Mouse (Mus musculus) megakaryocyte, embryonic 14.5 days (primary cell): ENCODE data around the gene Atp9a. TPM values are rescaled to one million over a fixed set of nuclear protein-coding genes. Genes with fewer than 3 reads are reported as not detected.

Experiments
- H3K27me3 ChIP-seq: replicated peaks from 2 replicates; pipeline ENCODE3; 2012; ENCODE audit warnings: inconsistent platforms
- H3K36me3 ChIP-seq: replicated peaks from 2 replicates; pipeline ENCODE3; 2012; ENCODE audit warnings: low read length, inconsistent platforms, mixed read lengths
- H3K4me1 ChIP-seq: 2 replicates; pipeline ENCODE4 v1.6.1; 2012; ENCODE audit warnings: inconsistent platforms
- H3K4me3 ChIP-seq: replicated peaks from 2 replicates; pipeline ENCODE3; 2012; ENCODE audit warnings: moderate library complexity, mild to moderate bottlenecking, inconsistent platforms
- H3K9me3 ChIP-seq: 2 replicates; pipeline ENCODE4 v1.6.1; 2012; ENCODE audit warnings: inconsistent platforms
- FLI1 ChIP-seq: IDR thresholded peaks from 2 replicates; pipeline ENCODE4 v1.6.1; 2012; ENCODE audit warnings: low read length, inconsistent platforms, mixed read lengths
- GATA1 ChIP-seq: IDR thresholded peaks from 3 replicates; pipeline ENCODE4 v1.6.1; 2012; ENCODE audit warnings: mixed read lengths, low read length, inconsistent platforms, borderline replicate concordance
- polyA plus RNA-seq: library from polyadenylated mRNA; stranded (reverse); fragments of >175 nt; gene quantifications from 2 replicates; pipeline ENCODE4 v1.2.3, GENCODE M21; 2012; ENCODE audit warnings: low replicate concordance; ENCODE audit not compliant: insufficient read depth

Atp9a gene
- polyA plus RNA-seq, 1 experiment, result 1.5 TPM

GRCm38 (mm10) chr2:168740496-168740895, 1.7 kb downstream of the Atp9a start:
- H3K9me3 ChIP-seq, result peaks cover 38% of the 10 kb centered on the region
- no peaks in the 10 kb centered on the region for H3K36me3 ChIP-seq
- no peak overlapping the region for H3K4me3 ChIP-seq
- peaks cover 47% of the 10 kb centered on the region for H3K27me3 ChIP-seq
- peaks cover 15% of the 10 kb centered on the region for H3K4me1 ChIP-seq
- TF ChIP-seq GATA1, result no peak
- TF ChIP-seq FLI1, result no peak

- H3K4me1 ChIP-seq, result peaks cover 15% of the 10 kb centered on the region
- peaks cover 36% of the 10 kb centered on the region for H3K9me3 ChIP-seq
- no peak overlapping the region for H3K4me3 ChIP-seq
- TF ChIP-seq GATA1 (no peak), FLI1 (no peak)
- H3K36me3 ChIP-seq, result no peaks in the 10 kb centered on the region
- peaks cover 47% of the 10 kb centered on the region for H3K27me3 ChIP-seq
Measured at GRCm38 (mm10) chr2:168738854-168739253, 3.4 kb downstream of the Atp9a start.

GRCm38 (mm10) chr2:168737878-168738277, 4.3 kb downstream of the Atp9a start:
- no peak overlapping the region for H3K4me3 ChIP-seq
- no peaks in the 10 kb centered on the region for H3K36me3 ChIP-seq
- peaks cover 15% of the 10 kb centered on the region for H3K4me1 ChIP-seq
- TF ChIP-seq FLI1 (no peak), GATA1 (no peak)
- H3K9me3 ChIP-seq, result peaks cover 33% of the 10 kb centered on the region
- peaks cover 38% of the 10 kb centered on the region for H3K27me3 ChIP-seq

- Histone ChIP-seq H3K4me3 (no peak overlapping the region), H3K9me3 (peaks cover 10% of the 10 kb centered on the region), H3K36me3 (no peaks in the 10 kb centered on the region), H3K27me3 (peaks cover 12% of the 10 kb centered on the region), H3K4me1 (no peaks in the 10 kb centered on the region)
- TF ChIP-seq FLI1, result no peak
- TF ChIP-seq GATA1, result no peak
Measured at GRCm38 (mm10) chr2:168734023-168734422, 8.2 kb downstream of the Atp9a start.

GRCm38 (mm10) chr2:168731258-168731657, 11.0 kb downstream of the Atp9a start:
- TF ChIP-seq FLI1, result no peak
- no peak for TF ChIP-seq GATA1
- Histone ChIP-seq H3K4me3 (no peak overlapping the region), H3K4me1 (no peaks in the 10 kb centered on the region), H3K9me3 (no peaks in the 10 kb centered on the region), H3K27me3 (peaks cover 7% of the 10 kb centered on the region), H3K36me3 (no peaks in the 10 kb centered on the region)

GRCm38 (mm10) chr2:168729736-168730135, 12.5 kb downstream of the Atp9a start:
- no peak for TF ChIP-seq FLI1
- TF ChIP-seq GATA1, result no peak
- no peaks in the 10 kb centered on the region for H3K36me3 ChIP-seq
- H3K27me3 ChIP-seq, result peaks cover 7% of the 10 kb centered on the region
- no peaks in the 10 kb centered on the region for H3K4me1 ChIP-seq
- H3K9me3 ChIP-seq, result no peaks in the 10 kb centered on the region
- H3K4me3 ChIP-seq, result no peak overlapping the region

- Histone ChIP-seq H3K9me3 (peaks cover 3% of the 10 kb centered on the region), H3K4me3 (no peak overlapping the region), H3K4me1 (no peaks in the 10 kb centered on the region), H3K36me3 (no peaks in the 10 kb centered on the region), H3K27me3 (peaks cover 3% of the 10 kb centered on the region)
- TF ChIP-seq GATA1 (no peak), FLI1 (no peak)
Measured at GRCm38 (mm10) chr2:168728045-168728444, 14.2 kb downstream of the Atp9a start.

- Histone ChIP-seq H3K9me3 (peaks cover 5% of the 10 kb centered on the region), H3K36me3 (no peaks in the 10 kb centered on the region), H3K27me3 (no peaks in the 10 kb centered on the region), H3K4me3 (no peak overlapping the region), H3K4me1 (no peaks in the 10 kb centered on the region)
- no peak for TF ChIP-seq FLI1
- no peak for TF ChIP-seq GATA1
Measured at GRCm38 (mm10) chr2:168726007-168726406, 16.2 kb downstream of the Atp9a start.

- Histone ChIP-seq H3K4me1 (no peaks in the 10 kb centered on the region), H3K27me3 (peaks cover 6% of the 10 kb centered on the region), H3K36me3 (no peaks in the 10 kb centered on the region), H3K4me3 (no peak overlapping the region), H3K9me3 (peaks cover 5% of the 10 kb centered on the region)
- no peak for TF ChIP-seq FLI1
- TF ChIP-seq GATA1, result no peak
Measured at GRCm38 (mm10) chr2:168721313-168721712, 20.9 kb downstream of the Atp9a start.

- peaks cover 6% of the 10 kb centered on the region for H3K27me3 ChIP-seq
- H3K36me3 ChIP-seq, result no peaks in the 10 kb centered on the region
- no peak overlapping the region for H3K4me3 ChIP-seq
- peaks cover 5% of the 10 kb centered on the region for H3K9me3 ChIP-seq
- TF ChIP-seq FLI1 (no peak), GATA1 (no peak)
- no peaks in the 10 kb centered on the region for H3K4me1 ChIP-seq
Measured at GRCm38 (mm10) chr2:168719742-168720141, 22.5 kb downstream of the Atp9a start.

GRCm38 (mm10) chr2:168718735-168719134, 23.5 kb downstream of the Atp9a start:
- peaks cover 6% of the 10 kb centered on the region for H3K27me3 ChIP-seq
- peaks cover 5% of the 10 kb centered on the region; the same call in 1 of the 2 replicates for H3K9me3 ChIP-seq

More at GRCm38 (mm10) chr2:168718735-168719134, 23.5 kb downstream of the Atp9a start:
- Histone ChIP-seq H3K4me3 (no peak overlapping the region), H3K36me3 (no peaks in the 10 kb centered on the region), H3K4me1 (no peaks in the 10 kb centered on the region)
- TF ChIP-seq GATA1, result no peak
- TF ChIP-seq FLI1, result no peak
